Mouse (Mus musculus) limb, embryonic 13.5 days (tissue): ENCODE measurements around the gene Eya2. TPM values are rescaled to one million over a fixed set of nuclear protein-coding genes. Genes with fewer than 3 reads are reported as not detected.

ENCODE experiments used
- ATAC-seq: fragments of 200-750 bp; cut with Nextera tagmentation; 2 replicates; pipeline ENCODE4 v1.8.0; 2017; ENCODE audit warnings: low read depth, moderate number of reproducible peaks, moderate TSS enrichment; ENCODE audit not compliant: low FRiP score
- H3K27ac ChIP-seq: fragments of 300-500 bp; sonication (generic); 2 replicates; pipeline ENCODE4 v1.5.1; 2015; ENCODE audit warnings: inconsistent platforms, mild to moderate bottlenecking, moderate library complexity
- H3K27me3 ChIP-seq: fragments of 300-500 bp; sonication (generic); 2 replicates; pipeline ENCODE4 v1.6.1; 2015; ENCODE audit warnings: mild to moderate bottlenecking, inconsistent platforms
- H3K36me3 ChIP-seq: fragments of 300-500 bp; sonication (generic); 2 replicates; pipeline ENCODE4 v1.6.1; 2015; ENCODE audit warnings: inconsistent platforms, mild to moderate bottlenecking, moderate library complexity
- H3K4me1 ChIP-seq: fragments of 300-500 bp; sonication (generic); 2 replicates; pipeline ENCODE4 v1.6.1; 2015; ENCODE audit warnings: inconsistent platforms
- H3K4me2 ChIP-seq: fragments of 300-500 bp; sonication (generic); replicated peaks from 2 replicates; pipeline ENCODE4 v1.6.1; 2015; ENCODE audit warnings: inconsistent platforms, mild to moderate bottlenecking, moderate library complexity
- H3K4me3 ChIP-seq: fragments of 300-500 bp; sonication (generic); 2 replicates; pipeline ENCODE4 v1.5.1; 2015; ENCODE audit warnings: moderate library complexity, mild to moderate bottlenecking, inconsistent platforms
- H3K9ac ChIP-seq: fragments of 300-500 bp; sonication (generic); 2 replicates; pipeline ENCODE4 v1.6.1; 2015; ENCODE audit warnings: mild to moderate bottlenecking, inconsistent platforms
- H3K9me3 ChIP-seq: fragments of 300-500 bp; sonication (generic); 2 replicates; pipeline ENCODE4 v1.6.1; 2016; ENCODE audit warnings: inconsistent platforms
- WGBS: fragments of 180-500 bp; shearing (Covaris S2); methylation state at CpG from one replicate; pipeline ENCODE4 v1.1.7; 2015; 5-methylcytosine and 5-hydroxymethylcytosine counted together
- polyA plus RNA-seq: library from polyadenylated mRNA; unstranded; fragments of >200 nt; fragmentation: Nextera tagmentation; extraction: Ambion mirVana; gene quantifications from 2 replicates; pipeline ENCODE4 v1.2.1, GENCODE M21; 2015

The Eya2 gene
- polyA plus RNA-seq, 1 experiment from 2014 or later: 17.2 TPM

- WGBS: 41% methylated on average over 9 of the region's 9 CpGs
- Histone ChIP-seq H3K4me2 (peak overlapping the region; percentile 35), H3K9ac (no peak overlapping the region), H3K27me3 (no peaks in the 10 kb centered on the region), H3K36me3 (no peaks in the 10 kb centered on the region), H3K9me3 (no peaks in the 10 kb centered on the region), H3K4me1 (peaks cover 72% of the 10 kb centered on the region), H3K4me3 (no peak overlapping the region), H3K27ac (no peak overlapping the region)
- no peak for ATAC-seq
These were observed 59.3 kb downstream of the Eya2 start for GRCm38 (mm10) chr2:165654151-165654550.

- H3K27ac ChIP-seq: no peak overlapping the region
- H3K9me3 ChIP-seq: no peaks in the 10 kb centered on the region
- no peak overlapping the region for H3K4me3 ChIP-seq
- WGBS: 71% methylated on average over 10 of the region's 10 CpGs
- H3K36me3 ChIP-seq: no peaks in the 10 kb centered on the region
- no peaks in the 10 kb centered on the region for H3K27me3 ChIP-seq
- H3K9ac ChIP-seq: no peak overlapping the region
- H3K4me2 ChIP-seq: no peak overlapping the region
- no peak for ATAC-seq
- peaks cover 79% of the 10 kb centered on the region for H3K4me1 ChIP-seq
These were observed 60.1 kb downstream of the Eya2 start for GRCm38 (mm10) chr2:165654696-165655491.

DNA sequence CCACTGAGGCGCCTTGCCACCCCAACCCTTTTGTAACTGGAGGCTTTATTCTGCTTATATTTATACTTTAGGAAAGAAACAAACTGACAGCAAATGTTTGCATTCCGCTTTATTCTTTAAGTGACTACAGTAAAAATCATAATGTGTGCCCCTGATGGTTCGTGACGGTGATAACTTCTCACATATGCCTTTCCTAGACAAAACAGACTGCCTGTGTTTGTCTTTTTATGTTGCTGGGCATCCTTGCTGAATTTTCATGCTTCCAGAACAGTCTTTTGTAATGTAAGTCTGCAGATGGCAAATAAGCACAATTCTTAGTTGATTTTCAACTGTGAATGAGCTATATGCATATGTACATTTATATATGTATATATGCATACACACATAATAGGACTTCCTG is 61.7 kb downstream of the Eya2 start:
- H3K27me3 ChIP-seq: no peaks in the 10 kb centered on the region
- H3K9me3 ChIP-seq: no peaks in the 10 kb centered on the region
- 67% methylated on average over 4 of the region's 4 CpGs for WGBS
- no peak overlapping the region for H3K4me2 ChIP-seq
- no peak overlapping the region for H3K4me3 ChIP-seq
- H3K36me3 ChIP-seq: no peaks in the 10 kb centered on the region
- H3K27ac ChIP-seq: no peak overlapping the region
- ATAC-seq: no peak
- peaks cover 75% of the 10 kb centered on the region for H3K4me1 ChIP-seq
- no peak overlapping the region for H3K9ac ChIP-seq

DNA sequence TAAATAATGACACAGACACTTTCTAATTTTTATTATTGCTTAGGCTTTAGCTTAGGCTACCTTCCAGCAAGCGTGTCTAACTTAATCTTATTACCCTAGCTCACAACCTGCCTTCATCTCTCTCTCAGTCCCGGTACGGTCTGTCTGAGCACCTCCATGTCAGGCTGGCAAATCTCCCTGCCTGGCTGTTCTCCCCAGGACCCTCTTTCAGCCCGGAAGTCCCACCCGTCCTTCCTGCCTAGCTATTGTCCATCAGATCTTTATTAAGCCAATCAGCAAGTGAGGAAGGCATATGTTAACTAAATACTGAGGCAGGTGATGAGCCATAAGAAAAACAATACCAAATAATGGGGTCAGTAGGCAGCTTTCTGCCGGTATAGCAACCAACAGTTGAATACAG is 62.1 kb downstream of the Eya2 start:
- WGBS: 65% methylated on average over 6 of the region's 6 CpGs
- no peak overlapping the region for H3K4me3 ChIP-seq
- no peak overlapping the region for H3K4me2 ChIP-seq
- no peak overlapping the region for H3K27ac ChIP-seq
- no peaks in the 10 kb centered on the region for H3K27me3 ChIP-seq
- ATAC-seq: no peak
- H3K4me1 ChIP-seq: peaks cover 76% of the 10 kb centered on the region
- no peaks in the 10 kb centered on the region for H3K36me3 ChIP-seq
- no peak overlapping the region for H3K9ac ChIP-seq
- no peaks in the 10 kb centered on the region for H3K9me3 ChIP-seq

GRCm38 (mm10) chr2:165659552-165659951 is 64.7 kb downstream of the Eya2 start:
- 30% methylated on average over 5 of the region's 5 CpGs for WGBS
- no peak for ATAC-seq
- no peak overlapping the region for H3K4me3 ChIP-seq
- H3K27ac ChIP-seq: no peak overlapping the region
- peaks cover 52% of the 10 kb centered on the region for H3K4me1 ChIP-seq
- no peaks in the 10 kb centered on the region for H3K27me3 ChIP-seq
- H3K4me2 ChIP-seq: no peak overlapping the region
- H3K9me3 ChIP-seq: no peaks in the 10 kb centered on the region
- H3K9ac ChIP-seq: no peak overlapping the region
- no peaks in the 10 kb centered on the region for H3K36me3 ChIP-seq

DNA sequence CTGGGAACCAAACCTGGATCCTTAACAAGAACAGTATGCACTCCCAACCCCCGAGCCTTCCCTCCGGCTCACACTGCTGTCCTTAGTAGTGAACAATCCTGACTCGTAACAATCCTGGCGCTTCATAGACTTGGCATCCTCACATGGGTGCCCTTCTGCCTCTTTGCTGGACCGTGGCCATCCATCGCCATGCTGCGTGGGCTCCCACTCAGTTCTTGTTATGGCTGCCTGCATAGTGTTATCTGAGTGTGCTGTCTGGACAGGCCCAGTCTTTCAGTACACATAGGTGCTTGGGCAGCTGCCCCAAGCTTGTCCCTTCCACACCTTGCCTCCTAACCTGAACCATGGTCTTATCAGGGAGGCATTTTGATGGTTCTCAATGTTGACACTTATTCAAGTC is 68.4 kb downstream of the Eya2 start:
- H3K4me1 ChIP-seq: peaks cover 19% of the 10 kb centered on the region
- ATAC-seq: no peak
- no peaks in the 10 kb centered on the region for H3K27me3 ChIP-seq
- no peak overlapping the region for H3K27ac ChIP-seq
- H3K4me2 ChIP-seq: no peak overlapping the region
- WGBS: 90% methylated on average over 7 of the region's 7 CpGs
- no peaks in the 10 kb centered on the region for H3K9me3 ChIP-seq
- H3K36me3 ChIP-seq: no peaks in the 10 kb centered on the region
- H3K9ac ChIP-seq: no peak overlapping the region
- no peak overlapping the region for H3K4me3 ChIP-seq

GRCm38 (mm10) chr2:165664648-165665047 is 69.8 kb downstream of the Eya2 start:
- no peak overlapping the region for H3K27ac ChIP-seq
- no peak for ATAC-seq
- H3K4me3 ChIP-seq: no peak overlapping the region
- H3K4me2 ChIP-seq: no peak overlapping the region
- WGBS: 87% methylated on average over 7 of the region's 7 CpGs
- no peak overlapping the region for H3K9ac ChIP-seq
- H3K9me3 ChIP-seq: 0 out of 2 replicates have a peak, but pooled peaks cover 3% of the 10 kb centered on the region
- peaks cover 11% of the 10 kb centered on the region for H3K4me1 ChIP-seq
- H3K36me3 ChIP-seq: no peaks in the 10 kb centered on the region
- H3K27me3 ChIP-seq: no peaks in the 10 kb centered on the region

GRCm38 (mm10) chr2:165665176-165665575 is 70.3 kb downstream of the Eya2 start:
- Histone ChIP-seq H3K27ac (no peak overlapping the region), H3K36me3 (no peaks in the 10 kb centered on the region), H3K4me2 (no peak overlapping the region), H3K9ac (no peak overlapping the region), H3K27me3 (no peaks in the 10 kb centered on the region), H3K4me3 (no peak overlapping the region), H3K4me1 (peaks cover 8% of the 10 kb centered on the region; the same call in 1 of the 2 replicates), H3K9me3 (0 out of 2 replicates have a peak, but pooled peaks cover 3% of the 10 kb centered on the region)
- no peak for ATAC-seq
- 49% methylated on average over 5 of the region's 5 CpGs for WGBS

- no peaks in the 10 kb centered on the region for H3K36me3 ChIP-seq
- ATAC-seq: no peak
- H3K27me3 ChIP-seq: no peaks in the 10 kb centered on the region
- WGBS: 81% methylated on average over 2 of the region's 2 CpGs
- H3K4me1 ChIP-seq: 0 out of 2 replicates have a peak, but pooled peaks cover under 1% of the 10 kb centered on the region
- no peak overlapping the region for H3K4me3 ChIP-seq
- H3K9ac ChIP-seq: no peak overlapping the region
- no peak overlapping the region for H3K27ac ChIP-seq
- H3K4me2 ChIP-seq: no peak overlapping the region
- 0 out of 2 replicates have a peak, but pooled peaks cover 3% of the 10 kb centered on the region for H3K9me3 ChIP-seq
These were observed 72.3 kb downstream of the Eya2 start for GRCm38 (mm10) chr2:165667096-165667495.

GRCm38 (mm10) chr2:165682719-165683118 is 87.9 kb downstream of the Eya2 start:
- H3K4me2 ChIP-seq: no peak overlapping the region
- WGBS: 48% methylated on average over 5 of the region's 6 CpGs
- no peak overlapping the region for H3K27ac ChIP-seq
- H3K4me1 ChIP-seq: 0 out of 2 replicates have a peak, but pooled peaks cover 2% of the 10 kb centered on the region
- ATAC-seq: no peak
- no peaks in the 10 kb centered on the region for H3K36me3 ChIP-seq
- no peak overlapping the region for H3K4me3 ChIP-seq
- H3K9me3 ChIP-seq: no peaks in the 10 kb centered on the region
- H3K27me3 ChIP-seq: 0 out of 2 replicates have a peak, but pooled peaks cover 5% of the 10 kb centered on the region
- no peak overlapping the region for H3K9ac ChIP-seq

DNA sequence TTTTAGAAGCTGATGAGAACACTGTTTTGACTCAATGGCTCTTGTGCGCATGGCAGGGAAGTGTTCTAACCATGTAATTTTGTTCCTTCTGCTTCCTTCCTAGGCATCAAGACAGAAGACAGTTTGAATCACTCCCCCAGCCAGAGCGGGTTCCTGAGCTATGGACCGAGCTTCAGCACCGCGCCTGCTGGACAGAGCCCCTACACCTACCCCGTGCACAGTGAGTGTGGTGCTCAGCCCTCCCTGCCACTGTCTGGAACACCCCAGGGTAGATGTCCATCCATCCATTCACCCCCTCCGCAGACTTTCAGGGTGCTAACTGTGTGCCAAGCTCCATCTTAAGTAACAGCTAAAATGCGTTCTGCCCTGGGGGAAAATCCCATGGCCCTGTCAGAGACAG is 92.7 kb downstream of the Eya2 start:
- H3K4me1 ChIP-seq: 0 out of 2 replicates have a peak, but pooled peaks cover 2% of the 10 kb centered on the region
- no peak overlapping the region for H3K9ac ChIP-seq
- 0 out of 2 replicates have a peak, but pooled peaks cover 5% of the 10 kb centered on the region for H3K27me3 ChIP-seq
- H3K36me3 ChIP-seq: no peaks in the 10 kb centered on the region
- 31% methylated on average over 8 of the region's 8 CpGs for WGBS
- no peak overlapping the region for H3K4me2 ChIP-seq
- no peak overlapping the region for H3K27ac ChIP-seq
- no peak for ATAC-seq
- H3K9me3 ChIP-seq: no peaks in the 10 kb centered on the region
- no peak overlapping the region for H3K4me3 ChIP-seq

- H3K4me2 ChIP-seq: no peak overlapping the region
- 92% methylated on average over 4 of the region's 4 CpGs for WGBS
- H3K4me1 ChIP-seq: no peaks in the 10 kb centered on the region
- no peak for ATAC-seq
- H3K36me3 ChIP-seq: no peaks in the 10 kb centered on the region
- H3K9ac ChIP-seq: no peak overlapping the region
- H3K27ac ChIP-seq: no peak overlapping the region
- no peak overlapping the region for H3K4me3 ChIP-seq
- H3K27me3 ChIP-seq: 0 out of 2 replicates have a peak, but pooled peaks cover 5% of the 10 kb centered on the region
- H3K9me3 ChIP-seq: no peaks in the 10 kb centered on the region
These were observed 94.1 kb downstream of the Eya2 start for GRCm38 (mm10) chr2:165688896-165689295.
